Mouse (Mus musculus): ENCODE results near the gene Kcnh6. TPM values are rescaled to one million over a fixed set of nuclear protein-coding genes. Genes with fewer than 3 reads are reported as not detected.
"Not testable (repeated sequence)": the region's sequence is repeated elsewhere in the genome, so short reads cannot be mapped to it uniquely, and the experiment has no call there.

Gene Kcnh6
- polyA plus RNA-seq, 1 experiment from 2014 or later = 1.3 TPM

GRCm38 (mm10) chr11:106058020-106058419 is 50.1 kb downstream of the Kcnh6 start:
- Histone ChIP-seq H3K9ac (ENCODE audit: low read length) (no peak overlapping the region), H3K4me1 (replicated peaks; ENCODE audit: control insufficient read depth, insufficient read depth, low read length) (no peaks in the 10 kb centered on the region), H3K27ac (ENCODE audit: low read depth) (no peak overlapping the region), H3K4me3 (ENCODE audit: low read depth, low read length) (no peak overlapping the region), H3K36me3 (ENCODE audit: control insufficient read depth, insufficient read depth, low read length) (peaks cover 69% of the 10 kb centered on the region), H3K4me2 (ENCODE audit: low read length) (no peak overlapping the region), H3K9me3 (ENCODE audit: control insufficient read depth, low read length) (no peaks in the 10 kb centered on the region), H3K27me3 (replicated peaks; ENCODE audit: control insufficient read depth, insufficient read depth, low read length) (no peaks in the 10 kb centered on the region)
- no peak for ATAC-seq (replicated peaks; ENCODE audit: low FRiP score, low TSS enrichment, low read depth)
- 84% methylated on average over 8 of the region's 8 CpGs for WGBS
- no peak for DNase-seq (ENCODE audit: low spot score)

- H3K9ac ChIP-seq (ENCODE audit: low read length) = no peak overlapping the region
These were observed 52.6 kb downstream of the Kcnh6 start for GRCm38 (mm10) chr11:106060549-106060948.

GRCm38 (mm10) chr11:106061311-106061710 is 53.4 kb downstream of the Kcnh6 start:
- ATAC-seq (replicated peaks; ENCODE audit: low FRiP score, low TSS enrichment, low read depth) = no peak
- Histone ChIP-seq H3K27me3 (replicated peaks; ENCODE audit: control insufficient read depth, insufficient read depth, low read length) (no peaks in the 10 kb centered on the region), H3K9me3 (ENCODE audit: control insufficient read depth, low read length) (no peaks in the 10 kb centered on the region), H3K27ac (ENCODE audit: low read depth) (no peak overlapping the region), H3K4me1 (replicated peaks; ENCODE audit: control insufficient read depth, insufficient read depth, low read length) (no peaks in the 10 kb centered on the region), H3K4me3 (ENCODE audit: low read depth, low read length) (no peak overlapping the region), H3K4me2 (ENCODE audit: low read length) (no peak overlapping the region), H3K9ac (ENCODE audit: low read length) (no peak overlapping the region), H3K36me3 (ENCODE audit: control insufficient read depth, insufficient read depth, low read length) (peaks cover 37% of the 10 kb centered on the region)
- no peak for DNase-seq (ENCODE audit: low spot score)
- 97% methylated on average over 1 of the region's 1 CpGs for WGBS

More at GRCm38 (mm10) chr11:106060549-106060948, 52.6 kb downstream of the Kcnh6 start:
- H3K27ac ChIP-seq (ENCODE audit: low read depth) = no peak overlapping the region
- H3K36me3 ChIP-seq (ENCODE audit: control insufficient read depth, insufficient read depth, low read length) = peaks cover 44% of the 10 kb centered on the region
- no peak overlapping the region for H3K4me2 ChIP-seq (ENCODE audit: low read length)
- H3K4me1 ChIP-seq (replicated peaks; ENCODE audit: control insufficient read depth, insufficient read depth, low read length) = no peaks in the 10 kb centered on the region
- no peaks in the 10 kb centered on the region for H3K9me3 ChIP-seq (ENCODE audit: control insufficient read depth, low read length)
- H3K27me3 ChIP-seq (replicated peaks; ENCODE audit: control insufficient read depth, insufficient read depth, low read length) = no peaks in the 10 kb centered on the region
- DNase-seq (ENCODE audit: low spot score) (no peak), ATAC-seq (replicated peaks; ENCODE audit: low FRiP score, low TSS enrichment, low read depth) (no peak)
- WGBS = 92% methylated on average over 1 of the region's 1 CpGs
- H3K4me3 ChIP-seq (ENCODE audit: low read depth, low read length) = no peak overlapping the region

GRCm38 (mm10) chr11:106063756-106064155 is 55.8 kb downstream of the Kcnh6 start:
- no peak for DNase-seq (ENCODE audit: low spot score)
- Histone ChIP-seq H3K9ac (ENCODE audit: low read length) (no peak overlapping the region), H3K9me3 (ENCODE audit: control insufficient read depth, low read length) (no peaks in the 10 kb centered on the region), H3K36me3 (ENCODE audit: control insufficient read depth, insufficient read depth, low read length) (peaks cover 14% of the 10 kb centered on the region), H3K4me2 (ENCODE audit: low read length) (no peak overlapping the region), H3K4me3 (ENCODE audit: low read depth, low read length) (no peak overlapping the region), H3K4me1 (replicated peaks; ENCODE audit: control insufficient read depth, insufficient read depth, low read length) (no peaks in the 10 kb centered on the region; the same call in 1 of the 2 replicates), H3K27ac (ENCODE audit: low read depth) (no peak overlapping the region), H3K27me3 (replicated peaks; ENCODE audit: control insufficient read depth, insufficient read depth, low read length) (no peaks in the 10 kb centered on the region)
- 84% methylated on average over 5 of the region's 5 CpGs for WGBS
- no peak for ATAC-seq (replicated peaks; ENCODE audit: low FRiP score, low TSS enrichment, low read depth)

GRCm38 (mm10) chr11:106065073-106065922 is 57.4 kb downstream of the Kcnh6 start:
- WGBS = 40% methylated on average over 18 of the region's 18 CpGs
- peak overlapping the region; percentile 85 for H3K27ac ChIP-seq (ENCODE audit: low read depth)
- H3K9me3 ChIP-seq (ENCODE audit: control insufficient read depth, low read length) = no peaks in the 10 kb centered on the region
- peak overlapping the region; percentile 76 for H3K4me3 ChIP-seq (ENCODE audit: low read depth, low read length)
- peak overlapping the region; percentile 98 for H3K4me2 ChIP-seq (ENCODE audit: low read length)
- ATAC-seq (replicated peaks; ENCODE audit: low FRiP score, low TSS enrichment, low read depth) = 0 out of 2 replicates have a peak, but pooled peaks have one; percentile 16
- H3K36me3 ChIP-seq (ENCODE audit: control insufficient read depth, insufficient read depth, low read length) = no peaks in the 10 kb centered on the region
- H3K9ac ChIP-seq (ENCODE audit: low read length) = peak overlapping the region; percentile 50
- no peaks in the 10 kb centered on the region for H3K27me3 ChIP-seq (replicated peaks; ENCODE audit: control insufficient read depth, insufficient read depth, low read length)
- H3K4me1 ChIP-seq (replicated peaks; ENCODE audit: control insufficient read depth, insufficient read depth, low read length) = no peaks in the 10 kb centered on the region; the same call in 1 of the 2 replicates
- DNase-seq (ENCODE audit: low spot score) = no peak

GRCm38 (mm10) chr11:106065923-106066571 is 58.1 kb downstream of the Kcnh6 start, which contains the start of gene Taco1:
TSS of gene Taco1 (plus strand) at chr11:106066061.
- Histone ChIP-seq H3K27me3 (replicated peaks; ENCODE audit: control insufficient read depth, insufficient read depth, low read length) (no peaks in the 10 kb centered on the region), H3K9ac (ENCODE audit: low read length) (peak within 1 kb of the TSS; percentile 83), H3K4me3 (ENCODE audit: low read depth, low read length) (peak within 1 kb of the TSS; percentile 76), H3K4me1 (replicated peaks; ENCODE audit: control insufficient read depth, insufficient read depth, low read length) (no peaks in the 10 kb centered on the region; the same call in 1 of the 2 replicates), H3K36me3 (ENCODE audit: control insufficient read depth, insufficient read depth, low read length) (no peaks in the 10 kb centered on the region), H3K27ac (ENCODE audit: low read depth) (peak within 1 kb of the TSS; percentile 85), H3K9me3 (ENCODE audit: control insufficient read depth, low read length) (no peaks in the 10 kb centered on the region), H3K4me2 (ENCODE audit: low read length) (peak within 1 kb of the TSS; percentile 98)
- peak; percentile 99 for DNase-seq (ENCODE audit: low spot score)
- WGBS = under 1% methylated on average over 49 of the region's 49 CpGs
- peak; percentile 98 for ATAC-seq (replicated peaks; ENCODE audit: low FRiP score, low TSS enrichment, low read depth)

- Histone ChIP-seq H3K4me2 (ENCODE audit: low read length) (peak overlapping the region; percentile 98), H3K27ac (ENCODE audit: low read depth) (peak overlapping the region; percentile 85), H3K4me3 (ENCODE audit: low read depth, low read length) (peak overlapping the region; percentile 76), H3K9ac (ENCODE audit: low read length) (peak overlapping the region; percentile 83)
- H3K4me1 ChIP-seq (replicated peaks; ENCODE audit: control insufficient read depth, insufficient read depth, low read length); H3K9me3 ChIP-seq (ENCODE audit: control insufficient read depth, low read length); ATAC-seq (replicated peaks; ENCODE audit: low FRiP score, low TSS enrichment, low read depth); H3K36me3 ChIP-seq (ENCODE audit: control insufficient read depth, insufficient read depth, low read length); H3K27me3 ChIP-seq (replicated peaks; ENCODE audit: control insufficient read depth, insufficient read depth, low read length): not testable (repeated sequence)
- DNase-seq (ENCODE audit: low spot score) = peak; percentile 76
- WGBS = 17% methylated on average over 23 of the region's 23 CpGs
These were observed 58.7 kb downstream of the Kcnh6 start for GRCm38 (mm10) chr11:106066616-106067015.

GRCm38 (mm10) chr11:106073774-106074173 is 65.8 kb downstream of the Kcnh6 start:
- no peak overlapping the region for H3K9ac ChIP-seq (ENCODE audit: low read length)
- no peak overlapping the region for H3K4me3 ChIP-seq (ENCODE audit: low read depth, low read length)
- H3K4me1 ChIP-seq (replicated peaks; ENCODE audit: control insufficient read depth, insufficient read depth, low read length) = no peaks in the 10 kb centered on the region
- no peaks in the 10 kb centered on the region for H3K27me3 ChIP-seq (replicated peaks; ENCODE audit: control insufficient read depth, insufficient read depth, low read length)
- no peak overlapping the region for H3K4me2 ChIP-seq (ENCODE audit: low read length)
- no peak overlapping the region for H3K27ac ChIP-seq (ENCODE audit: low read depth)
- no peak for DNase-seq (ENCODE audit: low spot score)
- no peak for ATAC-seq (replicated peaks; ENCODE audit: low FRiP score, low TSS enrichment, low read depth)
- WGBS = 90% methylated on average over 3 of the region's 3 CpGs
- peaks cover 23% of the 10 kb centered on the region for H3K36me3 ChIP-seq (ENCODE audit: control insufficient read depth, insufficient read depth, low read length)
- H3K9me3 ChIP-seq (ENCODE audit: control insufficient read depth, low read length) = no peaks in the 10 kb centered on the region

Measured in intestine, embryonic 14.5 days (tissue).